Mouse (Mus musculus): Measurements from ENCODE around the gene Adgrd1.

Gene Adgrd1

GRCm38 (mm10) chr5:129181450-129181849, 84.9 kb downstream of the Adgrd1 start:
- Histone ChIP-seq H3K4me3 (replicated peaks; ENCODE audit: low read length) (no peak overlapping the region), H3K9me3 (ENCODE audit: low read length) (no peaks in the 10 kb centered on the region), H3K27me3 (ENCODE audit: insufficient read depth, low read length) (0 out of 2 replicates have a peak, but pooled peaks cover 3% of the 10 kb centered on the region), H3K36me3 (ENCODE audit: insufficient read depth, low read length) (no peaks in the 10 kb centered on the region), H3K4me1 (replicated peaks; ENCODE audit: low read depth, low read length) (peaks cover 30% of the 10 kb centered on the region)
- TF ChIP-seq NANOG (IDR thresholded peaks at IDR 0.05; ENCODE audit: borderline replicate concordance, low read length) = no peak
- TF ChIP-seq POU5F1 (IDR thresholded peaks at IDR 0.05; ENCODE audit: borderline replicate concordance, low read length) = no peak
- TF ChIP-seq CTCF (conservative IDR thresholded peaks at IDR 0.05; ENCODE audit: low read length) = no peak

- TF ChIP-seq CTCF (conservative IDR thresholded peaks at IDR 0.05; ENCODE audit: low read length) (no peak), NANOG (IDR thresholded peaks at IDR 0.05; ENCODE audit: borderline replicate concordance, low read length) (no peak), POU5F1 (IDR thresholded peaks at IDR 0.05; ENCODE audit: borderline replicate concordance, low read length) (no peak)
- Histone ChIP-seq H3K4me1 (replicated peaks; ENCODE audit: low read depth, low read length) (peaks cover 30% of the 10 kb centered on the region), H3K36me3 (ENCODE audit: insufficient read depth, low read length) (no peaks in the 10 kb centered on the region), H3K9me3 (ENCODE audit: low read length) (no peaks in the 10 kb centered on the region), H3K27me3 (ENCODE audit: insufficient read depth, low read length) (0 out of 2 replicates have a peak, but pooled peaks cover 3% of the 10 kb centered on the region), H3K4me3 (replicated peaks; ENCODE audit: low read length) (no peak overlapping the region)
These were observed 86.0 kb downstream of the Adgrd1 start for GRCm38 (mm10) chr5:129182554-129182953.

GRCm38 (mm10) chr5:129186260-129186659, 89.7 kb downstream of the Adgrd1 start:
- Histone ChIP-seq H3K36me3 (ENCODE audit: insufficient read depth, low read length) (no peaks in the 10 kb centered on the region), H3K9me3 (ENCODE audit: low read length) (no peaks in the 10 kb centered on the region), H3K27me3 (ENCODE audit: insufficient read depth, low read length) (0 out of 2 replicates have a peak, but pooled peaks cover 3% of the 10 kb centered on the region), H3K4me1 (replicated peaks; ENCODE audit: low read depth, low read length) (peaks cover 39% of the 10 kb centered on the region), H3K4me3 (replicated peaks; ENCODE audit: low read length) (no peak overlapping the region)
- TF ChIP-seq CTCF (conservative IDR thresholded peaks at IDR 0.05; ENCODE audit: low read length) = peak; percentile 83
- no peak for TF ChIP-seq POU5F1 (IDR thresholded peaks at IDR 0.05; ENCODE audit: borderline replicate concordance, low read length)

- no peak overlapping the region for H3K4me3 ChIP-seq (replicated peaks; ENCODE audit: low read length)
- H3K36me3 ChIP-seq (ENCODE audit: insufficient read depth, low read length) = no peaks in the 10 kb centered on the region
- TF ChIP-seq CTCF (conservative IDR thresholded peaks at IDR 0.05; ENCODE audit: low read length) (no peak), NANOG (IDR thresholded peaks at IDR 0.05; ENCODE audit: borderline replicate concordance, low read length) (no peak), POU5F1 (IDR thresholded peaks at IDR 0.05; ENCODE audit: borderline replicate concordance, low read length) (no peak)
- peaks cover 46% of the 10 kb centered on the region for H3K4me1 ChIP-seq (replicated peaks; ENCODE audit: low read depth, low read length)
- no peaks in the 10 kb centered on the region for H3K9me3 ChIP-seq (ENCODE audit: low read length)
- 0 out of 2 replicates have a peak, but pooled peaks cover 3% of the 10 kb centered on the region for H3K27me3 ChIP-seq (ENCODE audit: insufficient read depth, low read length)
These were observed 90.4 kb downstream of the Adgrd1 start for GRCm38 (mm10) chr5:129186926-129187325.

GRCm38 (mm10) chr5:129189071-129189470, 92.5 kb downstream of the Adgrd1 start:
- Histone ChIP-seq H3K9me3 (ENCODE audit: low read length) (no peaks in the 10 kb centered on the region), H3K36me3 (ENCODE audit: insufficient read depth, low read length) (no peaks in the 10 kb centered on the region)
- TF ChIP-seq CTCF (conservative IDR thresholded peaks at IDR 0.05; ENCODE audit: low read length) = no peak
- no peak for TF ChIP-seq NANOG (IDR thresholded peaks at IDR 0.05; ENCODE audit: borderline replicate concordance, low read length)
- no peak for TF ChIP-seq POU5F1 (IDR thresholded peaks at IDR 0.05; ENCODE audit: borderline replicate concordance, low read length)

GRCm38 (mm10) chr5:129190077-129190476, 93.5 kb downstream of the Adgrd1 start:
- Histone ChIP-seq H3K4me1 (replicated peaks; ENCODE audit: low read depth, low read length) (peaks cover 64% of the 10 kb centered on the region), H3K9me3 (ENCODE audit: low read length) (no peaks in the 10 kb centered on the region), H3K4me3 (replicated peaks; ENCODE audit: low read length) (no peak overlapping the region), H3K27me3 (ENCODE audit: insufficient read depth, low read length) (no peaks in the 10 kb centered on the region), H3K36me3 (ENCODE audit: insufficient read depth, low read length) (no peaks in the 10 kb centered on the region)
- TF ChIP-seq POU5F1 (IDR thresholded peaks at IDR 0.05; ENCODE audit: borderline replicate concordance, low read length) (no peak), NANOG (IDR thresholded peaks at IDR 0.05; ENCODE audit: borderline replicate concordance, low read length) (no peak), CTCF (conservative IDR thresholded peaks at IDR 0.05; ENCODE audit: low read length) (no peak)

More at GRCm38 (mm10) chr5:129189071-129189470, 92.5 kb downstream of the Adgrd1 start:
- Histone ChIP-seq H3K4me3 (replicated peaks; ENCODE audit: low read length) (no peak overlapping the region), H3K27me3 (ENCODE audit: insufficient read depth, low read length) (0 out of 2 replicates have a peak, but pooled peaks cover 2% of the 10 kb centered on the region), H3K4me1 (replicated peaks; ENCODE audit: low read depth, low read length) (peaks cover 61% of the 10 kb centered on the region)

- Histone ChIP-seq H3K27me3 (ENCODE audit: insufficient read depth, low read length) (peaks cover 9% of the 10 kb centered on the region; the same call in 1 of the 2 replicates), H3K4me3 (replicated peaks; ENCODE audit: low read length) (0 out of 2 replicates have a peak overlapping the region, but pooled peaks have one; percentile 17), H3K9me3 (ENCODE audit: low read length) (no peaks in the 10 kb centered on the region), H3K4me1 (replicated peaks; ENCODE audit: low read depth, low read length) (peaks cover 61% of the 10 kb centered on the region), H3K36me3 (ENCODE audit: insufficient read depth, low read length) (peaks cover 3% of the 10 kb centered on the region; the same call in 1 of the 2 replicates)
- no peak for TF ChIP-seq CTCF (conservative IDR thresholded peaks at IDR 0.05; ENCODE audit: low read length)
- 0 out of 2 replicates have a peak, but pooled peaks have one; percentile 3 for TF ChIP-seq NANOG (IDR thresholded peaks at IDR 0.05; ENCODE audit: borderline replicate concordance, low read length)
These were observed 100.0 kb downstream of the Adgrd1 start for GRCm38 (mm10) chr5:129196501-129196900.

- peaks cover 55% of the 10 kb centered on the region for H3K4me1 ChIP-seq (replicated peaks; ENCODE audit: low read depth, low read length)
- no peaks in the 10 kb centered on the region for H3K9me3 ChIP-seq (ENCODE audit: low read length)
- TF ChIP-seq POU5F1 (IDR thresholded peaks at IDR 0.05; ENCODE audit: borderline replicate concordance, low read length) = no peak
- TF ChIP-seq CTCF (conservative IDR thresholded peaks at IDR 0.05; ENCODE audit: low read length) = no peak
- TF ChIP-seq NANOG (IDR thresholded peaks at IDR 0.05; ENCODE audit: borderline replicate concordance, low read length) = no peak
- peaks cover 9% of the 10 kb centered on the region; the same call in 1 of the 2 replicates for H3K27me3 ChIP-seq (ENCODE audit: insufficient read depth, low read length)
- H3K36me3 ChIP-seq (ENCODE audit: insufficient read depth, low read length) = peaks cover 3% of the 10 kb centered on the region; the same call in 1 of the 2 replicates
- no peak overlapping the region for H3K4me3 ChIP-seq (replicated peaks; ENCODE audit: low read length)
These were observed 100.5 kb downstream of the Adgrd1 start for GRCm38 (mm10) chr5:129196971-129197519.

Measured in E14TG2a.4 (cell line).